Mouse (Mus musculus) left cerebral cortex, postnatal 4 days (tissue): ENCODE results near the gene Hoxc9. TPM values are rescaled to one million over a fixed set of nuclear protein-coding genes. Genes with fewer than 3 reads are reported as not detected.

Source experiments
- DNase-seq: peaks from one replicate; pipeline ENCODE4 v3.0.0-alpha.2; 2022
- intact Hi-C: fragments of 180-260 bp; cut with DNase I; formaldehyde crosslinking; loops from one replicate; pipeline ENCODE4 v1.15.1; 2025
- microRNA-seq: library from miRNA; unstranded; fragments of <30 nt; microRNA quantifications from one replicate; pipeline ENCODE4 v1.2.0, GENCODE M21; 2022
- total RNA-seq, 2 experiments: library from RNA; stranded (reverse); gene quantifications; 2 replicates each; pipeline ENCODE4 v1.2.3; 2021

Hoxc9 gene
- total RNA-seq, 2 experiments from 2014 or later: not detected

DNA sequence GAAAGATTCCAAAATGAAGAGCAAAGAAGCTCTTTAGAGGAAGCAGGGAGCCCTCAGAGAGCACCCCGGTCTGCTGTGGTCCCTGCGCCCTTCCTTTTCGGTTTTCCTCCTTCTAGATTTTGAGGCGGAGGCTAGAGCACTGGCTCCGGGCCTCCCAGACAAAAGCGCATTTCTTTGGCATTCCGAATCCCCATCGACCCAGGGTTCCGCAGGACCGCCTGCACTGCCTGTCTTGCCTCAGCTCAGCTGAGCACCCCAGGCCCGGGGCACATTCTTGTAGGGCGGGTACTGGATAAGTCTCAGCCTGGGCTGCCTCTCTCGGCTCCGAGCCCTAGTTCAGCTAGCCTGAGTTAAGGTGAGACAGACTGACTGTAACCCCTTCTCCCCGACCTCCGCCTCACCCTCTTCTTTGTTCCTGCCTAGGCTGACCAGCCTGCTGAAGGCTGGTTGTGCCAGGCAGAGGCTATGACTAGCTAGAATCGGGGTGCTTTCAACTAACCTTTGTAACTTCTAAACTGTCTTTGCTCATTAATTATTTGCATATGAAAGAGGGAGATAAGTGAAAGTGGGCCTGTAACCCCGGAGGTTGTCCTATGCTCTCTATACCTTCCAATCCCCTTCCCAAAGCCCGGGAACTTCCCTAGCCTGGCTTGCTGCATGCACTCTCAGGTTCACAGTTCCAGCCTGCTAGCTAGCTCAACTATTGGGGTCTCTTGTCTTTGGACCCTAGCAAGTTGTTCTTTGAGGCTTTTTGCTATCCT, 39.3 kb downstream of the Hoxc9 start:
- intact Hi-C loops: no loop called here
- no peak for DNase-seq

DNA sequence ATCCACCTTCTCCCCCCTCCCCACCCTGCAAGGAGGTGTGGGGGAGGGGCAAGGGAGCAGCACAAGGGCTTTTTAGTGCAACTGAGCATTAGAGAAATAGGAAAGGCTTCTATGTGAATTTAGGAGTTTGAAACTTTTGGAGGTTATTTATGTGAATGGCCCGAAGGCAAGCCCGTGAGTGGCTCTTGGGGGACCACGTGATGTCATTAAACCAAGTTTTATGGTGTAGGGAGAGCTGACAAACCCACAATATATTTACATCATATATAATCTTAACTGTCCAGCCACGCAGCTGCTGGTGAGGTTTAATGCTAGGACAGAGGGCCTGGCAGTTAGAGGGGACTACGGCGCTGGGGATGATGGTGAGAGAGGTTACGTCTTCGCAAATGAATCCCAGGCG, 42.4 kb downstream of the Hoxc9 start, which contains the start of gene Hoxc4:
Hoxc4 (plus strand) TSS at position 299 of the 400 bp plus-strand sequence.
- no peak for DNase-seq
- intact Hi-C loops: no loop called here

DNA sequence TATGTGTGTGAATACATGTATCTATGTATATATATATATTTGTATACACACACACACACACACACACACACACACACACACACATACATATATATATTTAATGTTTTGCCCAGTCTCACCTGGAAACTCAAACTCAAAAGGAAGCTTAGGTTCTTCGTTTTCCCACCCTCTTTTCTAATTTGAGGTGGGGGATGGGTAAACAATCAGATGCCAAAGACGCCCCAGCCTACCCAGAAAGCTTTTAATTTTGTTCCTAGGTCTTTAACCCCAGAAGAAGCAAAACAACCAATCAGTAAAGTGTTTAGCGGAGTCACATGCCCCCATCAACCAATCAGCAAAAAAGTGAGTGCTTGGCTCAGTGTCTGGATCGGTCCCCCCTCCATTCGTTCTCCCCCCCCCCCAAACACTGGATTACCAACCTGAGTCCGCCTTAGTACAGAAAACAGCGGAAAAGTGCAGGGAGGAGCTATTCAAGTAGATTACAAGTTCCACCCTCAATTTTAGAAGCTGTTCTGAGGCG, 44.7 kb downstream of the Hoxc9 start:
- intact Hi-C loops: no loop called here
- DNase-seq: no peak

DNA sequence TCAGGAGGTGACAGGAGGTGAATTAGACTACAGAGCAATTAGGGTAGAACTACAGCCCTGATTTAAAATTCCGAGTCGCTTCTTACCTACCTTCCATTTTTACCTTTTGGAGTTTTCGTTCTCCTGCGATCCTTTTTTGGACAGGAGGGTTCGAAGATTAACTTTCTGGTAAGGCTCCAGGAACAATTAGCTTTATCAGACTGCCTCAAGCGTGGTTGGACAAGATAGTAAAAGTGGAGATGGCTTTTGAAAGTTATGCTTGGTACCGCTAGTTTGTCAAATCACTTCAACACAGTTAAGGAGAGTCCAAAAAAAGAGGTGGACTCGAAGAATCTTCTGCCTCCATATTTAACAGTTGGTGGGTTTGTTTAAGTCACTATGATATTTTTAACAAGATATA, 45.3 kb downstream of the Hoxc9 start:
- intact Hi-C loops: no loop called here
- no peak for DNase-seq

DNA sequence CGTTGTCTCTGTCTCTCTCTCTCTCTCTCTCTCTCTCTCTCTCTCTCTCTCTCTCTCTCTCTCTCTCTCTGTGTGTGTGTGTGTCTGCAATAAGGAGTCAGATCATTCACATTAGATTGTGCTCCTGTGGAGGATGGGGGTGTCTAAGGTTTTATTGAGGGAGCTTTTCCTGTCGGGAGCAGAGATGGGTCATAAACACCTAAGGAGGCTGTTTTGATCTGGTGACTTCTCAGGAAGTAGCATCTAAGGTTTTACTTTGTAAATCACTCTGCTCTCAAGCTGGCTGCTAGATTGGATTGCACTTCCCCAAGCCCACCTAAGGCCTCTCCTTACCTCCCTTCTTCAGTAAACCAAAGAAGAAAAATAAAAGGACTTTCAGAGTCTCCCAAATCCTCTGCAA, 47.9 kb downstream of the Hoxc9 start:
- no peak for DNase-seq
- intact Hi-C loops: no loop called here

DNA sequence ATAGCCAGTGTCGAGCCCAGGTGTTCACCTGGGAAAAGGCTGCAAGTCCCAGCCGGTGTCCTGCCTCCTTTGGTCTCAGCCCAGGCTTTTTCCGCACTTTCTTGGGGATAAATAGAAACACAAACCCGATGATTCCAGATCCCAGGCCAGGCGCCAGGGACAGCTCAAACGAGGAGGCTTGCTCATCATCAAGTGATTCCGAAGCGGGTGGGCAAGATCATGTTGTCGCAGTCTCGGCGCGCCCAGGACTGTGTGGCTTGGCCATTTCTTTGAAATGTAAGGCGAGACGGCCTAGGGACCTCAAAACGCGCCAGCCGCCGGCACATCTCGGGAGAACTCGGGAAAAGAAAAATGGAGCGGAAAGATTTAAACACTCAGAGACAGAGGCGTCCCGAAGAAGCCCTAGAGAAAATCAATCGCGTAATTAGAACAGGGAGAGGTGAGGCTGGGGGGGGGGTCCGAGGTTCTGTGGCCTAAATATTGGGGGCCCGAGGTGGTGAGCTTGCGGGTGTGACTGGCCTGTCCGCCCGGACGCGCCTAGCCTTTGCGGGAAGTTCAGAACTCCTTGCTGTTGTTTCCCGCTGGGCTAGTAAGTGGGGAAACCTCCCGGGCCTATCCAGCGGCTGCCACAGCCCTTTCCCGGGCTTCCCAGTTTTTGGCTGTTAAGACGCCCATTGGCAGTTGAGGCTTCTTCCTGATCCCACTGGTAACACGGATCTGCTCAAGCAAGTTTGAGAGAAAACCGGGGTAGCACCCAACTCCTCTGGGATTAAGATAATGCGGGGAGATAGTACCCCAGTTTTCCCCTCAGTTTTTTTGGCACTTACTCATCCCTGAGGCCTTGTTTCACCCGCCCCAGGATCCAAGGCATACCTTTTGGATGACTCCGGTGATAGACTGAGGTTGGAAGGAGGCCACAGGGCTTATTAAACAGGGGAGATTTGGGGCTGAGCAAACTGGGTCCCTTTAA, 51.3 kb downstream of the Hoxc9 start:
- intact Hi-C loops: no loop called here
- DNase-seq: no peak

DNA sequence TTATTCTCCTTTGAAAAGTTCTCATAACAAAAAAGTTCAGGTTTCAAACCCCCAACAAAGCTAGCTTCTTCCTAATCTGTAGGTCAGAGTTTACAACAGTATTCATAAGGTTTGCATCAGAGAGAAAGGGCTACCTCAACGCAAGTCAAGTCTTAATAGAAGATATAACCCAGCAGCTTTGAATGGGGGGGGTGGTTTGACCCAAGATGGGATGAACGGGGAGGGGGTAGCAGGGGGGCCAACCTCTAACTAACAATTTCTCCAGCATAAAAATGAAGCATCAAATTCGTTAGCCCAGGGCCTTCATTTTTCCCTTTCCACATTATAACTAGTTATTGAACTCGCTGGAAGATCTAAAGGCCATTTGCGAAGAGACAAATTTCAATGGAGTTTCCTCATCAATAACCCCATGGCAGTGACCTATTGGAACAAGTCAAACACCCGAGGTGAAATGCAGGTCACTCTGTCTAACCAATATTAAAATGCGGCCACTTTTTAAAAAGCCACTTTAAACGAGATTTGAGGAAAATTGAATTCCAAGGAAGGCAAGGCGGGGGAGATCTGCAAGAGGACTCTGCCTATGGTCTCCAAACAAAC, 52.8 kb downstream of the Hoxc9 start:
- intact Hi-C loops: no loop called here
- DNase-seq: no peak

DNA sequence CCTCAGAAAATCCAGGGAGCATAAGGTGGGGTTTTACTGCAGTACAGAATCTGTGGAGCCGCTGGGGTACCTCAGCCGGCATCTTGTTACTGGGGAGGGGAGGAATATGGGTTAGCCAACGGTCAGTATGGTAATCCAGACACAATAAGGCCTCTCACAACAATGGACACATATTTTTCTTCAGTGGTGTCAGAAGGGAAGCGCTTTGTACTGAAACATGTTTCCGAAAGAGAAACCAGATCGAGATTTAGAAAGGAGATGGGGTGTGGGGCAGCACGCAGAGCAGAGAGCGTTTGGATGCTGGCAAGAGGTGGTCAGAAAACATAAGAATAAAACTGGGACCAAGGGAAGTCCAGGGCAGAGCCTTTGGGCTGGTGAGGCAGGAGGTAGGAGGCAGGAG, 53.9 kb downstream of the Hoxc9 start:
- no peak for DNase-seq
- intact Hi-C loops: no loop called here

DNA sequence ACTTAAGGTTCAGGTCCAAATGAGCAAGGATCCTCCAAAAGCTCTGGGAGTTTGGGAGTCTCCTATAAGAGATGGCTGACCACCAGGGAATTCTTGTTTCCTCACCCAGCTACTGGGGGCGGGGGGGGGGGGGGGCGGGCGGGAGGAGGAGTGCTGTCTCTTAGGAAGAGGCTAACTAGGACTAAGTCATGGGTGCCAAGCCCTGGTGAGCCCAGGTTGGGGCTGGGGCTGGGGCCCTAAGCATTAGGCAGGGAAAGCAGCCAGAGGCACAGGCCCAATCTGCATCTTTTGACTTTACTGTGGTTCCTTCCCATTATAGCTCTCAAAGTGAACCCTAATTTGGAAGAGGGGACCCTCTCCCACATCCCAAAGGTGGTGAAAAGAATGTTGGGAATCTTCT, 55.9 kb downstream of the Hoxc9 start:
- intact Hi-C loops: no loop called here

DNA sequence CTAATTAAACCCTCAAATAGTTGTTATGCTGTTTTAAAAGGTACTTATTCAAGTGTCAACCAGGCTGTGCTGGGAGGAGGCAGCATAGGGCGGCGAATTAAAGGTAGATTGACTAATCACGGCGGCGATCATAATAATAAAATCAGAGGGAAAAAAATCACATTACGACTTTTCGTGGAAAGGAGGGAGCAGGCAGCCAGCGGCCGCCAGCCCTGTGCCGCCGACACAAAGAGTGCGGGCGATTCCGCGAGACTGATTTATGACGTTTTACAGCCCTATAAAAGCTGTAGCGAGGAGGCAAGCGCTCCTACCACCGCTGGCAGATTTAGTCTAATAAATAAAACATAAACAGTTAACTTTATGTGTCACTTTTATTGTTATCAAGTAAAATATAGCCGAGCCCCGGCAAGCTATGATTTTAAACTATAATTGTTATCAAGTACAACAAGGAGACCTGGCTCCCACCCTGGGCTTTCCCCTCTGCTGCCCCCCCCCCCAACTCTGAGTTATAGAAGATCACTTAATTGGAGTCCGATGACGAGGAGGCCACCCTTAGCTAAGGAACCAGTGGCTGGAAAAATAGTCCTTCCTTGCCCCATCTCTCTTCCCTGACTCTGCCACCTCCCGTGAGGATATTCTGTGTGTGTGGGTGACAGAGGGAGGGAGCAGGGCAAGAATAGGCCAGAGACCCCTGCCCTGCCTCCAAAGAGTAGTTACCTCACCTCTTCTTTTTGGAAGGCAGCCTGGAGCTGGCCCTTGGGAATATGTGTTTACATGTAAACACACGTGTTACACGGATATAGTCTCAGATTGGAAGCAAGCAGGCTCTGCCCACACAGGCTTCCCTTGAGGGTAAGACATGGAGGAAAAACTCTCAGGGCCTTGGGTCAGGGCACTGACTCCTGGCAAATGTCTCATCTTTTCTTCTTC, 56.7 kb downstream of the Hoxc9 start:
- no peak for DNase-seq
- intact Hi-C loops: no loop called here

More for the DNA sequence above, 55.9 kb downstream of the Hoxc9 start:
- no peak for DNase-seq

DNA sequence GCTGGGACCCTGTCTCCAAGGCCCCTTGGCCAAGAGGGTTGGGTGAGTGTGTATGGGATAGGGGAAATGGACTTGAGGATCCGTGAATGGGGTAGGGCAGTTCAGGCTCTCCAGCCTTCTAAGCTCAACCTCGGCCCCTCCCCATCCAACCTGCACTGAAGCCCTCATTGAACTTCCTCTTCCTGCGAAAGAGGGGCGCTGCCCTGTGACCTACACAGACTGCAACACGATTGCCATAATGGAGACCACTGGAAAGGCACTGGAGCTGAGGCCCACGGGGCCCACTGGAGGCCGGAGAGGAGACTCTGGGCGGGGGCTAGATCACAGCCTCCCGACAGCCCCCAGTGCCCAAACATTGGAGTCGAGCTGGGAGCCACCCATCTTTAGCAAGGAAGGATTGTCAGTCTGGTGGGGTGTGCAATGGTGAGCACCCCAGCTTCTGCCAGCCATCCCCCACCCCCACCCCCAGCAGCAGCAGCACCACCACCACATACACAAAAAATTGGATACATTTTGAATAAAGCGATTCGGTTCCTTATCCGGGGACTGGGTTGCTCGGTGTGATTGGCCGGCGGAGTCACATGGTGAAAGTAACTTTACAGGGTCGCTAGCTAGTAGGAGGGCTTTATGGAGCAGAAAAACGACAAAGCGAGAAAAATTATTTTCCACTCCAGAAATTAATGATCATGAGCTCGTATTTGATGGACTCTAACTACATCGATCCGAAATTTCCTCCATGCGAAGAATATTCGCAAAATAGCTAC, 58.0 kb downstream of the Hoxc9 start:
- DNase-seq: no peak
- intact Hi-C loops: no loop called here

Small RNAs within 50 kb of the gene (microRNA-seq; reads per million reads assigned to microRNA genes)
- gene Mir196a-2 (not detected), gene Mir615 (2.7 reads per million)

Other genes starting within 250 kb of the Hoxc9 start
- not detected for gene Hoxc13, start 55.3 kb upstream of the Hoxc9 start, total RNA-seq
- gene Hoxc12, start 39.7 kb upstream of the Hoxc9 start, total RNA-seq: not detected
- not detected for gene Hoxc11, start 22.0 kb upstream of the Hoxc9 start, total RNA-seq
- not detected for gene Hoxc10, start 9.6 kb upstream of the Hoxc9 start, total RNA-seq
- gene Hoxc5, start 9.0 kb upstream of the Hoxc9 start, total RNA-seq: not detected
- not detected for gene Hoxc8, start 14.2 kb downstream of the Hoxc9 start, total RNA-seq
- not detected for gene Hoxc6, start 21.8 kb downstream of the Hoxc9 start, total RNA-seq
- not detected for gene Hoxc4, start 42.5 kb downstream of the Hoxc9 start, total RNA-seq
- gene Smug1, start 190.7 kb downstream of the Hoxc9 start, total RNA-seq: 10 to 100 TPM; 26.4 to 27.4 TPM